Mouse (Mus musculus): Measurements from ENCODE around the gene Serpina10. TPM values are rescaled to one million over a fixed set of nuclear protein-coding genes. Genes with fewer than 3 reads are reported as not detected.

Gene Serpina10
- total and polyA plus RNA-seq, 3 experiments: 0.05 TPM; not detected in 2

DNA sequence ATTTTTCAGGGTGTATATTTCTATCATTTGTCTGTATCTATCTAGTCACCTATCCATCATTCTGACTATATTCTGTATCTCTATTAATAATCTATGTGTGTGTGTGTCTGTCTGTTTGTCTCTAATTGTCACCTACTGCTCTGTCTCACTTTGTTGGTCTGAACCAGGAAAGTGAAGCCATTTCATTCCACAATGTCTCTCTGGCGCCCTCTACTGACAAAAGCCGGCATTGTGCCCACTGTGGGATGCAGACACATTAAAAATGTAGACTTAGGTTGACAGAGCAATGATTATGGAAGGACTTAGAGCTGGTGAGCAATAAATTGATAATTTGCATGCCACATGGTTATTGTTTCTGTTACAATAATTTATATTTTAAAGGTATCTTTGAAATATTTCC lies 12.1 kb upstream of the Serpina10 start:
- H3K4me1 ChIP-seq (ENCODE audit: insufficient read depth, low read depth, low read length): no peaks in the 10 kb centered on the region; the same call in 1 of the 2 replicates
- ATAC-seq (ENCODE audit: extremely low read depth, insufficient number of reproducible peaks, low FRiP score, poor library complexity, severe bottlenecking): no peak
- no peaks in the 10 kb centered on the region for H3K36me3 ChIP-seq (replicated peaks)
- no peaks in the 10 kb centered on the region for H3K27me3 ChIP-seq (ENCODE audit: insufficient read depth, low read length)
- TF ChIP-seq GATA2 (IDR thresholded peaks at IDR 0.05; ENCODE audit: borderline replicate concordance, low read depth, low read length) (no peak), POLR2AphosphoS5 (IDR thresholded peaks at IDR 0.05; ENCODE audit: insufficient replicate concordance, low read depth, low read length) (no peak), CTCF (IDR thresholded peaks at IDR 0.05; ENCODE audit: low read depth, low read length) (peak; percentile 66)
- no peak overlapping the region for H3K4me3 ChIP-seq (ENCODE audit: low read depth, low read length)
- H3K9me3 ChIP-seq (replicated peaks): peaks cover 52% of the 10 kb centered on the region
- DNase-seq (ENCODE audit: low spot score): no peak

DNA sequence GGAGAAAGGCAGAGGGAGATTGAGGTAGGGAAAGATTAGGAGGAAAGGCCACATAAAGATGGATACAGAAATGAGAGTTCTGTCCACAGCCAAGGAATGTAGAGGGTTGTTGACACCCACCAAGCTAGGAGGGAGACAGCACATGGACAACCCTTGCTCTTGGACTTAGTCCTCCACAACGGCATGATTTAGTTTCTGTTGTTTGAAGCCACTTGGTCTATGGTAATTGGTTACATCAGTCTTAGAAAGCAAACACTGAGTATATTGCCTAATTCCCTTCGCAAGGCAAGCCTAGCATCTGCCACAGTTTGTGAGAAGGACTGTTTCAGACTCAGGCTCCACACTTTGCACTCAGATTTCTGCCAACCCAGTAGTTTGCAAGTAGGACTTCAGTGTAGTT lies 4.6 kb upstream of the Serpina10 start:
- Histone ChIP-seq H3K9me3 (replicated peaks) (peaks cover 50% of the 10 kb centered on the region), H3K36me3 (replicated peaks) (no peaks in the 10 kb centered on the region), H3K4me1 (ENCODE audit: insufficient read depth, low read depth, low read length) (no peaks in the 10 kb centered on the region; the same call in 1 of the 2 replicates), H3K27me3 (ENCODE audit: insufficient read depth, low read length) (no peaks in the 10 kb centered on the region), H3K4me3 (ENCODE audit: low read depth, low read length) (no peak overlapping the region)
- ATAC-seq (ENCODE audit: extremely low read depth, insufficient number of reproducible peaks, low FRiP score, poor library complexity, severe bottlenecking) (no peak), DNase-seq (ENCODE audit: low spot score) (no peak)
- TF ChIP-seq GATA2 (IDR thresholded peaks at IDR 0.05; ENCODE audit: borderline replicate concordance, low read depth, low read length) (no peak), CTCF (IDR thresholded peaks at IDR 0.05; ENCODE audit: low read depth, low read length) (no peak), GATA1 (IDR thresholded peaks at IDR 0.05; ENCODE audit: borderline replicate concordance, low read length) (no peak), TAL1 (conservative IDR thresholded peaks at IDR 0.05; ENCODE audit: low read depth, low read length) (no peak), POLR2AphosphoS5 (IDR thresholded peaks at IDR 0.05; ENCODE audit: insufficient replicate concordance, low read depth, low read length) (no peak)

DNA sequence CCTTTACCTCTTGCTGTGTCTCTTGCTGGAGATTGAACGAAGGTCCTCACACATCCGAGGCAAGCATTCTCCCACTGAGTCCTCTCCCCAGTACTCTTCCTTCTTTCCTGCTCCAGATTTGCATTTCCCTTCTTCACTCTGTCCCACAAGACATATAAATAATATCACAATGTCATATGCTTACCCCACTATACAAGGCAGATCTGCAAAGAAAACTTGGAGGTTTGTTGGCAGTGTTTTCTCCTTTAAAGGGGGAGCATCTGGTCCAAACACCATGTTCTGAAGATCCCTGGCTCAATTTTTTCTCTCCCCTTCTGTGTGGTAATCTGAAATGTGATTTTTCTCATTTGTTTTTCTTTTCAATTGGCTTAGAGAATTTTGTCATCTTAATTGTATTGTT lies 3.2 kb upstream of the Serpina10 start:
- H3K4me3 ChIP-seq (ENCODE audit: low read depth, low read length): no peak overlapping the region
- ATAC-seq (ENCODE audit: extremely low read depth, insufficient number of reproducible peaks, low FRiP score, poor library complexity, severe bottlenecking) (no peak), DNase-seq (ENCODE audit: low spot score) (no peak)
- H3K36me3 ChIP-seq (replicated peaks): no peaks in the 10 kb centered on the region
- no peaks in the 10 kb centered on the region for H3K27me3 ChIP-seq (ENCODE audit: insufficient read depth, low read length)
- TF ChIP-seq CTCF (IDR thresholded peaks at IDR 0.05; ENCODE audit: low read depth, low read length): no peak
- no peak for TF ChIP-seq TAL1 (conservative IDR thresholded peaks at IDR 0.05; ENCODE audit: low read depth, low read length)
- TF ChIP-seq GATA2 (IDR thresholded peaks at IDR 0.05; ENCODE audit: borderline replicate concordance, low read depth, low read length): no peak
- TF ChIP-seq GATA1 (IDR thresholded peaks at IDR 0.05; ENCODE audit: borderline replicate concordance, low read length): no peak
- TF ChIP-seq POLR2AphosphoS5 (IDR thresholded peaks at IDR 0.05; ENCODE audit: insufficient replicate concordance, low read depth, low read length): no peak
- H3K4me1 ChIP-seq (ENCODE audit: insufficient read depth, low read depth, low read length): no peaks in the 10 kb centered on the region
- H3K9me3 ChIP-seq (replicated peaks): peaks cover 52% of the 10 kb centered on the region

DNA sequence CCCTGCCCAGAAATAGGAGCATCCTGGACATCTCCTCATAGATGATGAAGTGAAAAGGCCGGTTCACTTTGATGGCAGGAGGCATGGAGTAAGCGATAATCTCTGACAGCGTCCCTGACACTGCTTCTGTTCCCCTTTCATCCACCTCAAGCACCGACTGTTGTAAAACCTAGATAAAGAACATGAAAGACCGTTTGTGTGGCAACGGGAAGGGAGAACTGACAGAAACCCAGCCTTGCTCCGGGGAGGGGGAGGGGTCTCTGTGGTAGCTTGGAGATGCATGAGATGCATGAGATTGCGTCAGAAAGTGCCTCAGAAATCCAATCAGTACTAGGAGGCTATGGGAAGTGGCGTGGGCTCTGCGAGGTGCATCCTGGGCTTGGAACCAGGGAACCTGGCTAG lies 14.4 kb downstream of the Serpina10 start:
- ATAC-seq (ENCODE audit: extremely low read depth, insufficient number of reproducible peaks, low FRiP score, poor library complexity, severe bottlenecking) (no peak), DNase-seq (ENCODE audit: low spot score) (no peak)
- Histone ChIP-seq H3K36me3 (replicated peaks) (no peaks in the 10 kb centered on the region), H3K27me3 (ENCODE audit: insufficient read depth, low read length) (no peaks in the 10 kb centered on the region), H3K4me1 (ENCODE audit: insufficient read depth, low read depth, low read length) (no peaks in the 10 kb centered on the region), H3K9me3 (replicated peaks) (peaks cover 26% of the 10 kb centered on the region), H3K4me3 (ENCODE audit: low read depth, low read length) (no peak overlapping the region)
- TF ChIP-seq POLR2AphosphoS5 (IDR thresholded peaks at IDR 0.05; ENCODE audit: insufficient replicate concordance, low read depth, low read length): no peak
- no peak for TF ChIP-seq GATA2 (IDR thresholded peaks at IDR 0.05; ENCODE audit: borderline replicate concordance, low read depth, low read length)
- no peak for TF ChIP-seq CTCF (IDR thresholded peaks at IDR 0.05; ENCODE audit: low read depth, low read length)
- TF ChIP-seq GATA1 (IDR thresholded peaks at IDR 0.05; ENCODE audit: borderline replicate concordance, low read length): no peak
- no peak for TF ChIP-seq TAL1 (conservative IDR thresholded peaks at IDR 0.05; ENCODE audit: low read depth, low read length)

DNA sequence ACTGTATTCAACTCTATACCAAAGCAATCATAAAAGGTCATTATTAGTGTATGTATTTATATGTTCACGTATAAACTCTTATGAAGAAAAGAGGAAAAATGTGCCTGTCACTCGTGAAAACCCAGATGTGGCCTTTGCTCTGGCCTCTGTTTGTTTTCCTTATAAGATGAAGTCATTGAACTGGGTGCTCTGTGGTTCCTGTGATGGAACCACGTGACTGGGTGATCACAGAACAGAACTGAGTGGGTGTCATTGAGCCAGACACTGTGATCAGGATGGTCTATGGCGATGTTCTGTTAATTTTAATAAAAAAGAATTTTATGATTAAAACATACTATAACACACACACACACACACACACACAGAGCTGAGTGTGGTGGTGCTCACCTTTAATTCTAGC lies 15.5 kb downstream of the Serpina10 start:
- no peak for DNase-seq (ENCODE audit: low spot score)
- ATAC-seq (ENCODE audit: extremely low read depth, insufficient number of reproducible peaks, low FRiP score, poor library complexity, severe bottlenecking): no peak
- H3K4me3 ChIP-seq (ENCODE audit: low read depth, low read length): no peak overlapping the region
- H3K27me3 ChIP-seq (ENCODE audit: insufficient read depth, low read length): no peaks in the 10 kb centered on the region
- TF ChIP-seq GATA1 (IDR thresholded peaks at IDR 0.05; ENCODE audit: borderline replicate concordance, low read length) (no peak), POLR2AphosphoS5 (IDR thresholded peaks at IDR 0.05; ENCODE audit: insufficient replicate concordance, low read depth, low read length) (no peak), CTCF (IDR thresholded peaks at IDR 0.05; ENCODE audit: low read depth, low read length) (no peak), GATA2 (IDR thresholded peaks at IDR 0.05; ENCODE audit: borderline replicate concordance, low read depth, low read length) (no peak), TAL1 (conservative IDR thresholded peaks at IDR 0.05; ENCODE audit: low read depth, low read length) (no peak)
- H3K4me1 ChIP-seq (ENCODE audit: insufficient read depth, low read depth, low read length): no peaks in the 10 kb centered on the region
- H3K9me3 ChIP-seq (replicated peaks): peaks cover 32% of the 10 kb centered on the region
- H3K36me3 ChIP-seq (replicated peaks): no peaks in the 10 kb centered on the region

- ATAC-seq (ENCODE audit: extremely low read depth, insufficient number of reproducible peaks, low FRiP score, poor library complexity, severe bottlenecking): no peak
- Histone ChIP-seq H3K4me3 (ENCODE audit: low read depth, low read length) (no peak overlapping the region), H3K9me3 (replicated peaks) (peaks cover 35% of the 10 kb centered on the region), H3K36me3 (replicated peaks) (no peaks in the 10 kb centered on the region), H3K27me3 (ENCODE audit: insufficient read depth, low read length) (no peaks in the 10 kb centered on the region), H3K4me1 (ENCODE audit: insufficient read depth, low read depth, low read length) (no peaks in the 10 kb centered on the region)
- DNase-seq (ENCODE audit: low spot score): no peak
- TF ChIP-seq GATA2 (IDR thresholded peaks at IDR 0.05; ENCODE audit: borderline replicate concordance, low read depth, low read length): no peak
- TF ChIP-seq POLR2AphosphoS5 (IDR thresholded peaks at IDR 0.05; ENCODE audit: insufficient replicate concordance, low read depth, low read length): no peak
- TF ChIP-seq GATA1 (IDR thresholded peaks at IDR 0.05; ENCODE audit: borderline replicate concordance, low read length): no peak
- no peak for TF ChIP-seq CTCF (IDR thresholded peaks at IDR 0.05; ENCODE audit: low read depth, low read length)
- TF ChIP-seq TAL1 (conservative IDR thresholded peaks at IDR 0.05; ENCODE audit: low read depth, low read length): no peak
Measured at GRCm38 (mm10) chr12:103615141-103615540, 16.1 kb downstream of the Serpina10 start.
